Mouse (Mus musculus) thymus, postnatal 25 days (tissue): ENCODE results near the gene Amz1.

ENCODE experiments used
- DNase-seq: peaks from one replicate; pipeline ENCODE4 v3.0.0; 2022

Amz1 gene

DNA sequence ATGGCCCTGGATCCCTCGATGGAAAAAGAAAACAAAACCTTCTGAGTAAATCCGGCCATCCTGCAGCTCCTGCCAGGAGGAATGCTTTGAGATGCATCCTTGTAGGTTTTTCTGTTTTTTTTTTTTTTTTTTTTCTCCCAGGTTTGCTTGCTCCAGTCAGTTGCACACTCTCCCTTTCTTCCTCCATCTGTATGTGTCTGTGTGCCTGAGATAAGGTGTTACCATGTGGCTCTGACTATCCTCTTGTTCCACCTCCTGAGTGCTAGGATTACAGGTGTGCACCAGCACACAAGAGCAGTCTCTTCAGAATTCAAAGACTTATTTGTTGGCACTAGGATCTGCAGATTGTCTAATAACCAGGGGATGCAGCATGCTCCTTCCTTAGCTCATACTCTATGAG is 83.0 kb downstream of the Amz1 start:
- no peak for DNase-seq
